Mouse (Mus musculus) retina, postnatal 1 day (tissue): ENCODE measurements around the gene Slc3a1.

Experiments
- DNase-seq: peaks from one replicate; pipeline ENCODE4 v3.0.0-alpha.2; 2012

The Slc3a1 gene

DNA sequence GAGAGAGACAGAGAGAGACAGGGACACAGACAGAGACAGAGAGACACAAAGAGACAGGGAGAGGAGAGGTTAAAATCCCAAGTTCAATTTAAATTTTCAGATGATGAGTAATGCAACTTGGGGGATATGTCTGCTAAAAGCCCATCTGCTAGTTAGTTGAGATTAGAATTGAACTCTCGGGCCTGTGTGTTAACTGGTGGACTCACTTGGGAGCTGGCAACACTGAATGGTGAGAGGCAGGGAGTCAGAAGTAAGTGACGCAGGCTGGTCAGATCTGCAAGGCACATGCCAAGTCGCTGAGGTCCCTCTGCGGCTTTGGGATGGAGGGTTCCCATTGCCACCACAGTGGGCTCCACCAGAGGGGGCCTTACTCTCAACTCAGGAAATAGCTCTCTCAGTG lies 10.1 kb downstream of the Slc3a1 start:
- DNase-seq = no peak

DNA sequence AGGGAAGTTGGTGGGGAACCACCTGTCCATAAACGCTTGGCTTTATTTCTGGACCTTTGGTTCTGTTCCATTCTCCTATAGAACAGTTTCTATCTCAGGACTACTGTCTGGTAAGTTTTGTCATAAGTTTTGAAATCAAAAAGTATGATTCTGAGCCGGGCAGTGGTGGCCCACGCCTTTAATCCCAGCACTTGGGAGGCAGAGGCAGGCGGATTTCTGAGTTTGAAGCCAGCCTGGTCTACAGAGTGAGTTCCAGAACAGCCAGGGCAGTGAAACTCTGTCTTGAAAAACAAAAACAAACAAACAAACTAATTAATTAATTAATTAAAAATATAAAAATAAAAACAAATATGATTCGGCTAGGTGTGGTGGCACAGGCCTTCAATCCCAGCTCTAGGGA lies 10.6 kb downstream of the Slc3a1 start:
- no peak for DNase-seq

DNA sequence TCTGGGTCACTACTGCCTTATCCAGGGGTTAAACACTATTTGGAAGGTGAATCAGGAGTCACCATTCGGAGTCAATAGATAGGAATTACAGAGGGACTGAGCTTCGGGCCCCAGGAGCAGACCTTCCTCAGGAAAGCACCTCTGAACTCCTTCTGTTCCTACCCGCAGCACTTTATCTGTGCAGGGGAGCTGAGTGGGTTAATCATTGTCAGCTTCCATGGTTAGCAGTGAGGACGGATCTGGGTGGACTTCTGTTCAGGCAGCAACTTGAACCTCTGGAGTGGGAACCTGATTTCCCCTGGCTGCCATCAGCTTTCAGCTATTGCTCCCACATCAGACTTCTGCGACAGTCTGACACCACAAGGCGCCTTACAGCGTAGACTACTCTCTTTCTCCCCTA lies 12.7 kb downstream of the Slc3a1 start:
- DNase-seq = no peak

DNA sequence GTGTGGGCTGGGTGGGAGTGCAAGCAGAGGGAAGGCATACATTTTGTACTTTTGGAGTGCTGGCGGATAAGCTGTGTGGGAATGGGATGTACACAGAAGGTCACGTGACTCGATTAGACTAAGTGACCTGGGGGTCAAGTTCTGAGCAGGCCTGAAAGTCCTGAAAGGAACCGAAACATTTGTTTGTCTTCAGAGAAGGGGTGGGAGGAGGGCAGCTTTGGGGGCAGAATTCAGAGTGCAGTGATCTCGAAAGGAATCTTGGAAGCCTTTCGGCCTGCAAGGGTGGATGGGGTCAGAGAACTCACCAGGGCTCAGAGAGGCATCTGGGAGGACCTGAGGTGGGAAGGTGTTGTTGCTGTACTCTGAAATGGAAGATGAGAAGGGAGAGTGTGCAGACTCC lies 14.2 kb downstream of the Slc3a1 start:
- no peak for DNase-seq

DNA sequence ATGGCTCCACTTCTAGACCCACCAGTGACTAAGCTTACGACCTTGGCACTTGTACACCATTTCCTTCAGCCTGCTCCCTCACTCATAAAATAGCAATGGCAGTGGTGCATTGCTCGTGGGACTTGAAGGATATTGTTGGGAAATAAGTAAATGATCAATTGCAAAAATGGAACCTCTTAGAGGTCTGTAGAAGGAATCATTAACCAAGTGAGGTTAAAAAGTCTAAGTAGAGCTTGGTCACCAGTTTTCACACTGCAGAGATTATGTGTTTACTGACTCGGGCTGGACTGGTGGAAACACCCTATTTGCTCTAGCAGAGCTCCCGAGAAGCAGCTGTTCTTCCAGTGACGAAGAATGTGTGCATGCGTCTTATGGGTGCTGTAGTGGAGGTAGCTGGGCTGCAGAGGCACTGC lies 15.2 kb downstream of the Slc3a1 start:
- no peak for DNase-seq

DNA sequence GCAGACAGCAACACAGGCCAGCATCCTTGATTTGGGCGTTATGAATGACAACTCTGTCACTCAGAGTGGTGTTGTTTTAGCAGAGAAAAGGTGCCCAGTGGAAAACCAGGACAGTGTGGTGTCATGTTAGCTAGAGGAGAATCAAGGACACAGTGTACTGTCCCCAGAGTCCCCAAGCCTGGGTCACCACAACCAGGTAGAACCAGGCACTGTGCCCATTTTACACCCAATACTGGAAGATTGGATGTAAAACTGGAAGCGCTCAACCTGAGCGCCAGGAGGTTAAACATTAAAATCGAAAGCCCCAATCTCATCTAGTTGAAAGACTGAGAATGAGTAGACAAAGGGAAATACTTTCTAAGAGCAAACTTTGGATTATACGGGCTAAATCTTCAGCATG lies 16.3 kb downstream of the Slc3a1 start:
- DNase-seq = no peak

DNA sequence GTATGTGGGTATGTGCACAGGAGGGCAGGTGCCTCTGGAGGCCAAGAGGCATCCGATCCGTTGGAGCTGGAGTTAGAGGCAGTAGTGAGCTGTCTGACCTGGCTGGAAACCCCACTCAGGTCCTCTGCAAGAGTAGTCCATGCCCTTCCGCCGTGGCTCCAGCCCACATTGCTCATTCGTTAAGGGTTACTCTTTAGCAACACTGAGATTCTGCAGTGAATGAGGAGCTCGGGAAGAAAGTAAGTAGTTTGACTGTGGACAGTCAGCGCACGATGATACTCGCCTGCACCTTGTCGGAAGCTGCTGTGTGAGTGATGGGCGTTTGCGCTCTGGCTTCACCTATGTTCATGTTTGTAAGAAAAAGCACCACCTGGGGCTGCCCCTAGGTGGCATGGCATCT lies 17.0 kb downstream of the Slc3a1 start:
- no peak for DNase-seq

DNA sequence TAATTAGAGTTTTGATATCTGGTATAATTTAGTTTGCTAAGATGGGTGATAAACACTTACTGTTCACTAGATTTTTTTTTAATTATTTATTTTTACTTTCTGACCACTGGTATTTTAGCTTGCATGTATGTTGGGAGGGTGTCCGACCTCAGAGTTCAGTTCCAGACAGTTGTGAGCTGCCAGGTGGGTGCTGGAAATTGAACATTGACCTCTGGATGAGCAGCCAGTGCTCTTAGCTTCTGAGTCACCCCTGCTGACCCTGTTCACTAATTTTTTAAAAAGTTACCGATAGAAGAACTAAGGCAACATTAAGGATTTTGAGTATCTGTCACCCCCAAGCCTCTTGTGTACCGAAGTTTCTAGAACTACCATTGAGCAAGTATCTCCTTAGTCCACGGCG lies 20.2 kb downstream of the Slc3a1 start:
- DNase-seq = no peak

DNA sequence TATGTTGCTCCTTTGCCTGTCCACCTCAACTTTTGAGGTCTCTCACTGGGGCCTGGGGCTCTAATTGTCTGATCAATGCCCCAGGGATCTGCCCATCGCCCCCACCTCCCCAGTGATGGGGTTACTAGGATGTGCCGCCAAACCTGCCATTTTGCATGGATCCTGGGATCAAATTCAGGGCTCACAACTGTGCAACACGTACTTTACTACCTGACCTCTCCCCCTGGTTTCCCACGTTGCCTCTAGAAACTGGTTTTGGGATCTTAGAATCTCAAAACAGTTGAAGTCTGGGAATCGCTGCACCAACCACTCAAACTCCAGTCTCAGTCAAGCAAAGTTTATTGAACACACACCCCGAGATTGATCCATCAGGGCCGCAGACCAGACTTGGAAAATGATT lies 30.1 kb downstream of the Slc3a1 start:
- no peak for DNase-seq

DNA sequence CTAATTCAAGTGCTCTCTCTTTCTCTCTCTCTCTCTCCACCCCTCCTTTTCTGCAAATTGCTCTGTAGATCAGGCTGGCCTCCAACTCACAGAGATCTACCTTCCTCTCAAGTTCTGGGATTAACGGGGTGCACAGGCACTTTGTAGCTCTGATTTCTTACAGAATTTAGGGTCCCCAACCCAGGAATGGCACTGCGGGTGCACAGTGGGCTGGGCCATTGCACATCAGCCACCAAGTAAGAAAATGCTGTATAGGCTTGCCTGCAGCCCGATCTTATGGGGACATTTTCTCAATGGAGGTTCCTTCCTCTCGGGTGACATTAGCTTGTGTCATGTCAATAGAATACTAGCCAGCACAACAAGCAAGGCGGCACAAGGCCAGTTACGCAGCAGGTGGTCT lies 31.0 kb downstream of the Slc3a1 start:
- no peak for DNase-seq

DNA sequence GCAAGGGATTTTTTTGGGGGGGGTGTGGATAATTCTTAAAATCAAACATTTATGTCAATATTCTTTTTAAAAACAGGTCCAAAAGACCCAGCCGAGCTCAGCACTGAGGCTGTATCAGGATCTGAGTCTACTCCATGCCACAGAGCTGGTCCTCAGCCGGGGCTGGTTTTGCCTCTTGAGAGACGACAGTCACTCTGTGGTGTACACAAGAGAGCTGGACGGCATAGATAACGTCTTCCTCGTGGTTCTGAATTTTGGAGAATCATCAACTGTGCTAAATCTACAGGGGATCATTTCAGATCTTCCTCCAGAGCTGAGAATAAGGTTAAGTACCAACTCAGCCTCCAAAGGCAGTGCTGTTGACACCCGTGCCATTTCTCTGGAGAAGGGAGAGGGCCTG lies 35.4 kb downstream of the Slc3a1 start:
- no peak for DNase-seq

DNA sequence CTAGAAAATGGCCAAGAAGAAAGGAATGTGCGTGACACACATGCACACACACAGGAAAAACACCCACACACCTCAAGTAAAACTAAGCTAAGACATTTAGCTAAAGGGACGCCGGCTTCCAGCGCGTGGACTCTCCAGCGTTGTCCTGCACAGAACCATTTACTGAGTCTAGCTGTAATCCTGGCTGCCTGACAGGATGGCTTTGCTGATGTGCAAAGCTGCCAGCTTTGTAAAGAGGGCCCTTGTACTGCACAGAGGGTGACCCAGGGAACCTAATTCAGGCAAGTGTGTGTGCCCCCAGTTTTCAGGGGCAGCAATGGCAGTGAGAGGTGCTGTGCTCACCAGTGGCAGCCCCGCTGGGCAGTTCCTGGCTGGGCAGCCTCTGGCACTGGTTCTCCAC lies 39.2 kb downstream of the Slc3a1 start:
- DNase-seq = no peak

DNA sequence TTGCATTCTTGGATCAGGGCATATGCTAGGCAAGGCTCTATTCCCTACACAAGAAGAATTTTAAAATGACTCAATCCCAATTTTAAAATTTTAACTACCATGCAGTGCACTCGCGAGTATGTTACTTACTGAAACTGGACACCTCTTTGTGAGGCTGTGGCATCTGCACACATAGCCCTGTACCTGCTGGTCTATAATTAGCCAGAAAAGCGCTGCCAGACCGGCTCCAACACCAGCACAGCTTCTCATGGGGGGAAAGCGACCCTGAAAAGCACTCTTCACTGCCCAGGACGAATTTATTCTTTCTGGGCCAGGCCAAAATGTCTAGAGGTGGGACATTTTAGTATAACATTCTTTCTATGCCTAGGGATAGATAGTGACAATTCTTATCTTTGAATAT lies 42.5 kb downstream of the Slc3a1 start:
- DNase-seq = no peak

DNA sequence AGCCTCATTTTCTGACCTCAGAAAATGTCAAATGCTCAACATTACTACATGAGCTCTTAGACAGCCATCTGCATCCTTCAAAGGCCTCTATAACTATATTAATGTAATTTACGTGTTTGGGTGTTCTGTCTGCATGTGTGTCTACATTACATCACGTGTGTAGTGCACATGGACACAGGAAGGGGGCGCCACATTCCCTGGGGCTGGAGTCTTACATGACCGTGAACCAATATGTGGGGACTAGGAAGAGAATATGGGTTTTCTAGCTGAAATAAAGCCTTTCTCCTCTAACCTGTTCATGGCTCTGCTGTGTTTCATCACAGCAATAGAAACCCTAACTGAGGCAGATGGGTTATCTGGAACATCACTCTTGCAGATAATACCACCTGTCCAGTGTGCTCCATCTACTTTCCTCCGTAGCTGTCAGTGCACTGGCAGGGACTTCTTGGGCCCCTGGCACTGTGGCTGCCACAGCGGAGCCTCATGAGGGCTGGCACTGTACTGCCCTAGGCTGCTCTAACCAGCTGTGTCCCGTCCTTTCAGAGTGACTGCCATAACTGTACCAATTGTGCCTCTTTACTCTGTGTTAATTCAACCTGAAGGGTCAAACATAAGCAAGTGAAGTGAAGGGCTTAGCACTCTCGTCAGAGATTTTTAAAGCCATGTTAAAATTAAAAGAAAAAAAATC lies 43.1 kb downstream of the Slc3a1 start:
- peak; percentile 50 for DNase-seq

DNA sequence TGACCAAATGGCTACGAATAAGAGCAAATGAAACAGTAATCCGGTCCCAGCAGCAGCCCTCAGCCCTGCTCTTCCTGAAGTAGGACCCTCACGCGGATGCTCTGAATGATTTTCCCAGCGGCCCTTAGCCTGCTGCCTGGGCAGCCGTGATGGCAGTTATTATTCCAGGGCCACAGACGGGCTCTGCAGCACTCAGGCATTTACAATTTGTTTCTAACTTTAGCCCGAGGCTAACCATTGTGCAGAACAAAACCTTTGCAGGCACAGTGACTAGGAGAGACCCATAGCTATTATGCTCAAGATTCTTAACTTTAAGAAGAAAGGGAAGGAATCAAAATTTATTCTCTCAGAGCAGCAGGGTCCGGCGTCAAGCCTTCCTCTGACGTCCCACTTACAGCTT lies 44.2 kb downstream of the Slc3a1 start:
- DNase-seq = peak; percentile 30

DNA sequence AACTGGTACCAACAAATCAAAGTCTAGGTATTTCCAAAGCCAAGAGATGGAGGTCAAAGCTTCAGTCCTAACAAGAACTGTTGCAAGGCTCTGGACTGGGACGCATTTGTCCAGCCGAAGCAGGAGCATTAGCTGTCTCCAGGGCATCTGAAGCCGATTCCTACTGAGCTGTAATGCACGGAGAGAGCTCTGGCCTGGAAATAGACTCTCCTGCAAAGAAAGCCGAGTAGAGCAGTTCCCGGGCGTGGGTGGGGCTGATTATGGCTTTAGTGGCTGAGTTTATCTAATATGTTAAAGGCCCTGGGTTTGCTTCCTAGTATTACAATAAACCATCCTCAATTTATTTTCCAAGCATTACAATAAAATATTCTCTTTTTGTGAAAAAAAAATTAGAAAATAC lies 45.0 kb downstream of the Slc3a1 start:
- DNase-seq = peak; percentile 16

DNA sequence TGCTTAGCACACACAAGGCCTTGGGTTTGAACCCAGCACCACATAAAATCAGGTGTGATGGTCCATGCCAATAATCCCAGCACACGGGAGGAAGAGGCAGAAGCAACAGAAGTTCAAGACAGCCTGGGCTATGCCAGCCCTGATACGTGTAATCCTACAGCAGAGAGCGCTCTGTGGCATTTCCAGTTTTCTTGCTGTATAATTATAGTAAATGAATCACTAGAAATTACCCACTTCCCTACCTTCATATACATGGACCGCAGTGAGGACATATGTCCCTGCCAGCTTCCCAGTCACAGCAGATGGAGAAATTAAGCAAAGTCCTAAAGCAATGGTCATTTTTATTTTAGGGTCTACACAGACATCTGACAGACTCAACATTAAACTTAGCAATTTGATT lies 45.9 kb downstream of the Slc3a1 start:
- DNase-seq = no peak

DNA sequence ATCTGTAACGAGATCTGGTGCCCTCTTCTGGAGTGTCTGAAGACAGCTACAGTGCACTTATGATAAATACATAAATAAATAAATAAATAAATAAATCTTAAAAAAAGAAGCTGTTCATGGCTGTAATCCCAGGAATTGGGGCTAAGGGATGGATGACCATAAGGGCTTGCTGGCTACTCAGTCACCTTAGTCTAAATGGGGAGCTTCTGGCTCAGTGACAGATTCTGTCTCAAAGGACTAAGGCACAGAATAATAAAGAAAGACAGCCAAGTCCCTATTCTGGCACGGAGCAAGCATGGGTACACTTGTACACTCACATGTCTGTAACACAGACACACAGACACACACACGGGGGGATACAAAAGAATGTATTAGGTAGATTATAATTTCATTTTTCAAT lies 51.1 kb downstream of the Slc3a1 start:
- no peak for DNase-seq

DNA sequence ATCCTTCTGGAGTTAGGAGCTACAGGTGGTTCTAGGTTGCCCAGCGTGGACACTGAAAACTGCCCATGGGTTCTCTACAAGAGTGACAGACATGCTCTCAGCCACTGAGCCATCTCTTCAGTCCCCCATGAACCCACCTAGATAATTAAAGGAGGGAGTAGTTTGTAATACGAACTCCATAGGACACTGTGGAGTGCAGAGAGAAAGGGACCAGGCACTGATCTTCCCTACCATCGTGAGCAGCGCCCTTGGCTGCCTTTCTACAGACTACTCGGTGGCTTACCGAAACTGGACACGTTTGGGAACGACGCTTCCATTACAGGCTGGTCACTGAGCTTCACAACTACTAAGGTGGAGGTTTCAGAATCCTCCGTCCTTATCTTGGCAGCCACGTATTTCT lies 52.6 kb downstream of the Slc3a1 start:
- no peak for DNase-seq

DNA sequence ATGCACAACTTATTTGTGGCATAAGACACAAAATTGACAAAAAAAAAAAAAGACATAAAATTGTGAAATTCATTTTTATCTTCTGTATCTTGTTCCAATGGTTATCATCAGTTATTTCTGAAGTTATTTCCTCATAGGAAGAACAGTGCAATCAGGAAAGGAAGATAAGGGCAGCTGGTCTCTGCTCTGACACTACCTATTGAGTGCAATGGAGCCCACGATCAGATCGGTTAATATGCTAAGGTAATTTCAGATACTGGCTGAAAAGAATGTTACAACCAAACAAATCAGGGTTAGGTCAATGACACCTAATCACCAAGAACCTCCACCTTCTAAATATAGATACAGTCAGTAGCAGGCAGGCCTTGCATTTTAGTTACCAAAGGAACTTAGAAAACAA lies 57.2 kb downstream of the Slc3a1 start:
- no peak for DNase-seq

DNA sequence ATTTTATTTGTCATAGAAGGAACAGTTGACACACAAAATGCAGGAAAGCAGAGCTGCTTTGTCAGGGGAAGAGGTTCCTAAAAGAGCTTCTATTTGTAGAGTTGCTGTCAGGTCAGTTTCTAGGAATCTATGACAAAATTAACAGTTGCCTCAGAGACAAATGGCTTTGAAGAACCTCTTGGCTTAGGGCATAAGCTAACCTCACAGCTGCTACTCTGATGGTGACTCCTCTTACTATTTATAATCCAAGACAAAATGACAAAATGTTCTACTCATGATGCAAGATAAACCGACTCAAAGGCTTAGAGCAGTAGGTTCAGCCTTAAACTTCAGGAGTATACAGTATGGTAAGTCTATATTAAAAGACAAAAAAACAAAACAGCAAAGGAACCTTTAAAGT lies 58.3 kb downstream of the Slc3a1 start:
- no peak for DNase-seq

DNA sequence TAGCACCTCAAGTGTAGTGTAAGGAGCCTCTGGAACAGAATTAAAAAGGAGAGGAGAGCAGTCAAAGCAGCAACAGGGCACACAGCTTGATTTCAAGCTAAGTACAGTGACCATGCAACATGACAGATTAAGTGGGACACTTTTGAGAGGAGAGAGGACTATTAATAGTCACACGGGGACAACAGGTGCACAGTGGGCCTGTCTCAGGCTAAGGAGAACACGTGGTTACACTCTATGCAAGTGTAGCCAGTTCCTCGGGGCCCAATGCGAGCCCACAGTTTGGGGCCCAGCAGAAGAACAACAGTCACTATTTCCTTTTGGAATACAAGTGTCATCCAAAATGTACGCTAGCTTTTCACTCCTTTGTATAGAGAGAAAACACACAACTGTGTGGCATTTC lies 59.4 kb downstream of the Slc3a1 start:
- no peak for DNase-seq

DNA sequence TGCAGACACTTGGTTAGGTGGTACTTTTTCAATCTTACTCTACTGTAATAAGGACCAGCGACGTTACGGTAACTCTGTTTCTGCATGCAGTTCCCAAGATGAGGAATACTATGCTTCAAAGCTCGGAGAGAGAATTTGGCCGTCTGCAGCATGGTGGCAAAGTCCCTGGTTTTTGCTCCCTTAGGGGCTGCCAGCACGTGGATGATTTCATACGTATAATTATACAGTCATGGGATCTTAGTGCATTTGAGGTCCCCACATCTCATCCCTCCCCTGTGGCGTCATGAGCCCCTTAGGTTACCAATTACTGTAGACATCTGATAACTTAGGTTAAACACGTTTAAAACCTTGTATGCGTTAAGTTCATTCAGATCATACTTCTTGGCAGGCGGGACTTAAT lies 60.2 kb downstream of the Slc3a1 start:
- DNase-seq = no peak

DNA sequence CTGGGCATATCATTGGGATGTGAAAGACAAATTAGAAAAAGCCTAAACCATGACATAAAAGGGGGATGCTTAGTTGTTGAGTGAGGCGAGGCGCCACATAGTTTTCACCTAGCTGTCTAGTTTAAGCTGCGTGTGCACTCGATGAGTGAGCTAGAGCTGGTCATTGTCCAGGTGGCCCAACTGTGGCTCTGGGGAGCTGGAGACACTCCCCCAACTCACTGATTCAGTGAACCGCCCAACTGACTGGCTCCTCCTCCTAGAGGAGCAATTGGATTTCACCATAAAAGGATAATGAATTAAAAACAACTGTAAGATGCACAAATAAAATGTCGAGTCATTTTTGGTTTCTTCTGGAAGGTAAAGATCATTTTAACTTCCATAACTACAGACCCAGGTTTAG lies 60.8 kb downstream of the Slc3a1 start:
- peak; percentile 30 for DNase-seq

DNA sequence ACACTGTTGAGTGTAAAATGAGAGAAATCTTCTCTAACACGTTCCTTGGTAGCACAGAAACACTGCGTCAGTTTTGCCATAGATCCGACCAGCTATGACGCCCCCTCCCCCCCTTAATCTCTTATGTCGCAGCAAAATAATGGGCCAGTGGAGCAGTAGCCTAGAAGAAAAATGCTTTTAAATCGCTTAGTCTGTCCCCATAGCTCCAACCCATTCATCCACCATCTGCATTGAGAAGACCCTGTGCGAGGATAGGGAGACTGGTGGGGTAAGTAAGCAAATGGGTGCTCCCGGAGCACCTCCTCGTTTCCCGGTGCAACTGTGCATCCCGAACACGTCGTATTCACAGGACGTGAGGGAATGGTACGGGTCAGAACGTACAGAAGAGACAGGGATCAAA lies 61.4 kb downstream of the Slc3a1 start:
- no peak for DNase-seq
